28 mouse cellular contexts compared by ENCODE assay signal in the genomic region with DNA sequence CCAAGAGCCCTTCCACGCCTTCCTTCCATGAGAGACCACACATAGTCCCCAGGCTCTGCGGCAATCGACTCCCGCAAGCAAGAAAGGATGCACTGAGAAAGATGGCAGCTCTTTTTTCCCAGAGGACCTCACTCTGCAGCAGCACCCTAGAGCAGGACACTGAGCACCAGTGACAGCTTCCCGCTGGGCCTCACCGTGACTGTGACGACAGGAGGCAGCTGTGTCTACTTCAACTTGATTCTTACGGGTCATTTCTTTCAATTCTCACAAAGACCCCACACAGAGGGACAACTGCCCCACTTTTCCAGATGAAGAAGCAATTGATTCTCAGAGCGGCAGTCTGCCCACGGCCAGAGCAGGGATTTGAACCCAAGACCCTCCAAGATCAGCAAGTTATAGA.
DNase-seq lines count a peak whose midpoint lies in the region; ATAC-seq and TF ChIP-seq lines count a peak whose summit lies in the region.
"Had no signal": no experiment of that assay in that cellular context is flagged by ENCODE, and none has a peak within 500 bp of the region (broad histone marks: within the 10 kb centered on the region; RNA-seq: fewer than 3 reads in every experiment).

No protein-coding gene starts in this region.

- no peak overlapping the region for H3K4me3 ChIP-seq in gastrocnemius, adult 2 months
- no peak overlapping the region for H3K4me3 ChIP-seq in midbrain, embryonic 11.5 days (ENCODE audit: low read depth, low read length)
- H3K4me3 ChIP-seq in midbrain, embryonic 14.5 days (replicated peaks; ENCODE audit: low read depth, low read length): no peak overlapping the region
- H3K4me3 ChIP-seq: embryonic facial prominence, embryonic 12.5 days; embryonic facial prominence, embryonic 15.5 days; erythroblast, embryonic 14.5 days; forebrain, embryonic 10.5 days; forebrain, embryonic 12.5 days had no signal

- no peaks in the 10 kb centered on the region for H3K9me3 ChIP-seq in midbrain, embryonic 11.5 days (ENCODE audit: control insufficient read depth, low read length)
- H3K9me3 ChIP-seq in midbrain, embryonic 14.5 days (ENCODE audit: control insufficient read depth, low read length): no peaks in the 10 kb centered on the region
- H3K9me3 ChIP-seq: embryonic facial prominence, embryonic 12.5 days; embryonic facial prominence, embryonic 15.5 days; forebrain, embryonic 10.5 days; forebrain, embryonic 12.5 days had no signal

- H3K27ac ChIP-seq in gastrocnemius, adult 2 months: no peak overlapping the region
- H3K27ac ChIP-seq in midbrain, embryonic 11.5 days (ENCODE audit: low read depth, low read length): no peak overlapping the region
- no peak overlapping the region for H3K27ac ChIP-seq in midbrain, embryonic 14.5 days (replicated peaks; ENCODE audit: low read depth, low read length)
- H3K27ac ChIP-seq: embryonic facial prominence, embryonic 12.5 days; embryonic facial prominence, embryonic 15.5 days; forebrain, embryonic 10.5 days; forebrain, embryonic 12.5 days had no signal

- H3K4me1 ChIP-seq in midbrain, embryonic 11.5 days (ENCODE audit: control insufficient read depth, insufficient read depth, low read length): 0 out of 2 replicates have a peak, but pooled peaks cover 2% of the 10 kb centered on the region
- peaks cover 6% of the 10 kb centered on the region; the same call in 1 of the 2 replicates for H3K4me1 ChIP-seq in midbrain, embryonic 14.5 days (ENCODE audit: control insufficient read depth, insufficient read depth, low read length)
- H3K4me1 ChIP-seq: embryonic facial prominence, embryonic 12.5 days had no signal

- intact Hi-C loops in gastrocnemius, adult 2 months (cut with DNase I): no loop called here

- peak; percentile 39 for DNase-seq in embryo, embryonic 10 days (ENCODE audit: low spot score)
- DNase-seq in embryo, embryonic 9.5 days (ENCODE audit: extremely low spot score): no peak
- DNase-seq in gastrocnemius, adult 2 months: peak; percentile 1
- no peak for DNase-seq in gastrocnemius, postnatal 10 days
- peak; percentile 78 for DNase-seq in midbrain, embryonic 11.5 days (ENCODE audit: low spot score, missing footprints)
- no peak for DNase-seq in midbrain, embryonic 14.5 days
- DNase-seq in adrenal gland, postnatal 36 days: no peak
- DNase-seq: adrenal gland, adult 8-10 months; adrenal gland, postnatal 14 days; B cell, adult 2 months; cerebellum, adult 11 months; cerebellum, adult 18-20 months; cerebellum, adult 8-10 months; cerebellum, adult 9-11 months; cerebellum, postnatal 14 days; cerebellum, postnatal 36 days had no signal

- H3K27me3 ChIP-seq in midbrain, embryonic 11.5 days (ENCODE audit: control insufficient read depth, insufficient read depth, low read length): no peaks in the 10 kb centered on the region
- H3K27me3 ChIP-seq in midbrain, embryonic 14.5 days (ENCODE audit: control insufficient read depth, insufficient read depth, low read length): no peaks in the 10 kb centered on the region
- H3K27me3 ChIP-seq: CH12.LX; embryonic facial prominence, embryonic 12.5 days; embryonic facial prominence, embryonic 15.5 days; forebrain, embryonic 12.5 days; Patski had no signal

- no peak for ATAC-seq in midbrain, embryonic 11.5 days (ENCODE audit: low FRiP score)
- no peak for ATAC-seq in midbrain, embryonic 14.5 days (ENCODE audit: low FRiP score, low TSS enrichment)
- ATAC-seq: activated CD4-positive, CD25-positive, alpha-beta regulatory T cell, adult 4 months; CD4-positive, CD25-positive, alpha-beta regulatory T cell, adult 4 months; forebrain, embryonic 14.5 days; forebrain, embryonic 16.5 days; Patski had no signal

- 50% methylated on average over 10 of the region's 10 CpGs for WGBS in midbrain, embryonic 11.5 days
- WGBS in midbrain, embryonic 14.5 days: 53% methylated on average over 10 of the region's 10 CpGs

- H3K36me3 ChIP-seq in midbrain, embryonic 11.5 days (ENCODE audit: control insufficient read depth, insufficient read depth, low read length): no peaks in the 10 kb centered on the region
- no peaks in the 10 kb centered on the region for H3K36me3 ChIP-seq in midbrain, embryonic 14.5 days (ENCODE audit: control insufficient read depth, insufficient read depth, low read length)
- H3K36me3 ChIP-seq: embryonic facial prominence, embryonic 12.5 days; embryonic facial prominence, embryonic 15.5 days; forebrain, embryonic 10.5 days; forebrain, embryonic 12.5 days; G1E had no signal

- no peak overlapping the region for H3K9ac ChIP-seq in midbrain, embryonic 11.5 days (ENCODE audit: low read length)
- no peak overlapping the region for H3K9ac ChIP-seq in midbrain, embryonic 14.5 days (replicated peaks; ENCODE audit: low read length)
- H3K9ac ChIP-seq: embryonic facial prominence, embryonic 12.5 days; embryonic facial prominence, embryonic 15.5 days; forebrain, embryonic 12.5 days had no signal

- no peak for TF ChIP-seq CTCF in gastrocnemius, adult 2 months (IDR thresholded peaks at IDR 0.05)

- no peak overlapping the region for H3K4me2 ChIP-seq in midbrain, embryonic 11.5 days
- H3K4me2 ChIP-seq in midbrain, embryonic 14.5 days (ENCODE audit: low read length): no peak overlapping the region
- H3K4me2 ChIP-seq: embryonic facial prominence, embryonic 12.5 days; embryonic facial prominence, embryonic 15.5 days; forebrain, embryonic 12.5 days had no signal

Comparison
In these comparisons a context has a peak if more than half of its experiments do, and no peak if none do; other contexts are left out.
1. DNase-seq: peak in embryo, embryonic 10 days (single experiment), gastrocnemius, adult 2 months (single experiment) and midbrain, embryonic 11.5 days (single experiment); none in embryo, embryonic 9.5 days (single experiment), gastrocnemius, postnatal 10 days (single experiment), midbrain, embryonic 14.5 days (single experiment) and adrenal gland, postnatal 36 days (0 of 2).